Mouse (Mus musculus): ENCODE measurements around the gene D6Ertd527e.

DNA sequence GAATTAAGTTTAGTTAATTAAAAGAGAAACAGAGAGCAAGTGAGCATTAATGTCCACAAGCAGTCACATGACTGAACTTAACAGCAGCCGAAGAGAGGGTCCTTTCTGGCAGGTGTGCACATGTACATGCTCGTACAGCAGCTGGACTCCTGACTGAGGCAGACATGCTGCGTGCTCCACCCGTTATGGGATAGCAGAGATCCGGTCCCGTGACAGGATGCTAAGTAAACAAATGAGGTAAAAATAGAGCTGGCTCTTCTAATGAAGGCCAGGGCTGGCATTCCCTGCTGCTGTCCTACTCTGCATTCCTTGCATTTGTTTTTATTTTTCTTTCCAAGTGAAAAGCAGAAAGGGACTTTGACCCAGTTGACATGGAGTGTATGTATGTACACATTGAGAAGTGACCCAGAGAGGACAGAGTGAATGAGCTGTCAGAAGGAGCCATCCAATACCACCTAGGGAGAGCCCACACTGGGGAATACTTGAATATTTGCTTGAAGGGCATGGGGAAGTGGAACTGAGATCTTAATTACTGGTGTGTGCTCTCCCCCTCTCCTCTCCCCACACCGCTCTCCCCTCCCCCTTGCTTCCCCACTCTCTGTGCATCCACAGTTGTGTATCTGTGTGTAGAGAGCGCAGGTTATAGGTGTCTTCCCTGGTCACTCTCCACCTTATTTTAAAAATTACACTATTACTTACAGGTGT is 22.7 kb downstream of the D6Ertd527e start:
- no peak for TF ChIP-seq POLR2A (IDR thresholded peaks at IDR 0.05; ENCODE audit: insufficient read depth, low read depth, low read length)
- TF ChIP-seq CTCF (IDR thresholded peaks at IDR 0.05) = no peak
- TF ChIP-seq EP300 (IDR thresholded peaks at IDR 0.05; ENCODE audit: insufficient read depth, low read depth, low read length) = no peak

All from heart, adult 2 months (tissue).